Mouse (Mus musculus): ENCODE measurements around the gene Kcns1. TPM values are rescaled to one million over a fixed set of nuclear protein-coding genes. Genes with fewer than 3 reads are reported as not detected.

Gene Kcns1
- polyA plus RNA-seq, 1 experiment from 2014 or later = 0.45 TPM

GRCm38 (mm10) chr2:164136393-164136792 is 34.5 kb downstream of the Kcns1 start:
- ATAC-seq = peak; percentile 43; the same call in 1 of the 2 replicates
- peak overlapping the region; percentile 74; the same call in 1 of the 2 replicates for H3K27ac ChIP-seq (ENCODE audit: low read length)
- 27% methylated on average over 2 of the region's 2 CpGs for WGBS

GRCm38 (mm10) chr2:164135367-164135766 is 35.5 kb downstream of the Kcns1 start:
- Histone ChIP-seq H3K27ac (ENCODE audit: low read length) (peak overlapping the region; percentile 74), H3K36me3 (ENCODE audit: control insufficient read depth, insufficient read depth, low read length) (no peaks in the 10 kb centered on the region), H3K9ac (ENCODE audit: low read depth, low read length) (no peak overlapping the region), H3K9me3 (ENCODE audit: control insufficient read depth, low read length) (no peaks in the 10 kb centered on the region), H3K4me3 (ENCODE audit: low read length) (no peak overlapping the region), H3K4me1 (ENCODE audit: control insufficient read depth, insufficient read depth, low read length) (peaks cover 22% of the 10 kb centered on the region), H3K4me2 (ENCODE audit: low read depth, low read length) (no peak overlapping the region), H3K27me3 (replicated peaks; ENCODE audit: control insufficient read depth, insufficient read depth, low read length) (no peaks in the 10 kb centered on the region)
- 32% methylated on average over 1 of the region's 1 CpGs for WGBS
- peak; percentile 80 for ATAC-seq

More at GRCm38 (mm10) chr2:164136393-164136792, 34.5 kb downstream of the Kcns1 start:
- Histone ChIP-seq H3K9me3 (ENCODE audit: control insufficient read depth, low read length) (no peaks in the 10 kb centered on the region), H3K9ac (ENCODE audit: low read depth, low read length) (no peak overlapping the region), H3K36me3 (ENCODE audit: control insufficient read depth, insufficient read depth, low read length) (no peaks in the 10 kb centered on the region), H3K27me3 (replicated peaks; ENCODE audit: control insufficient read depth, insufficient read depth, low read length) (no peaks in the 10 kb centered on the region), H3K4me2 (ENCODE audit: low read depth, low read length) (no peak overlapping the region), H3K4me1 (ENCODE audit: control insufficient read depth, insufficient read depth, low read length) (peaks cover 22% of the 10 kb centered on the region), H3K4me3 (ENCODE audit: low read length) (no peak overlapping the region)

GRCm38 (mm10) chr2:164134563-164134962 is 36.4 kb downstream of the Kcns1 start:
- Histone ChIP-seq H3K27ac (ENCODE audit: low read length) (no peak overlapping the region), H3K9ac (ENCODE audit: low read depth, low read length) (no peak overlapping the region), H3K4me2 (ENCODE audit: low read depth, low read length) (no peak overlapping the region), H3K27me3 (replicated peaks; ENCODE audit: control insufficient read depth, insufficient read depth, low read length) (no peaks in the 10 kb centered on the region), H3K4me3 (ENCODE audit: low read length) (no peak overlapping the region), H3K9me3 (ENCODE audit: control insufficient read depth, low read length) (no peaks in the 10 kb centered on the region), H3K4me1 (ENCODE audit: control insufficient read depth, insufficient read depth, low read length) (peaks cover 17% of the 10 kb centered on the region), H3K36me3 (ENCODE audit: control insufficient read depth, insufficient read depth, low read length) (no peaks in the 10 kb centered on the region)
- WGBS = 57% methylated on average over 6 of the region's 6 CpGs
- no peak for ATAC-seq

- Histone ChIP-seq H3K4me1 (ENCODE audit: control insufficient read depth, insufficient read depth, low read length) (peaks cover 14% of the 10 kb centered on the region), H3K27me3 (replicated peaks; ENCODE audit: control insufficient read depth, insufficient read depth, low read length) (no peaks in the 10 kb centered on the region), H3K4me3 (ENCODE audit: low read length) (no peak overlapping the region), H3K27ac (ENCODE audit: low read length) (no peak overlapping the region), H3K36me3 (ENCODE audit: control insufficient read depth, insufficient read depth, low read length) (no peaks in the 10 kb centered on the region), H3K4me2 (ENCODE audit: low read depth, low read length) (no peak overlapping the region), H3K9ac (ENCODE audit: low read depth, low read length) (no peak overlapping the region), H3K9me3 (ENCODE audit: control insufficient read depth, low read length) (no peaks in the 10 kb centered on the region)
- no peak for ATAC-seq
- WGBS = 83% methylated on average over 1 of the region's 1 CpGs
These were observed 39.3 kb downstream of the Kcns1 start for GRCm38 (mm10) chr2:164131586-164131985.

- H3K4me1 ChIP-seq (ENCODE audit: control insufficient read depth, insufficient read depth, low read length) = no peaks in the 10 kb centered on the region
- no peak for ATAC-seq
- no peak overlapping the region for H3K9ac ChIP-seq (ENCODE audit: low read depth, low read length)
- no peaks in the 10 kb centered on the region for H3K36me3 ChIP-seq (ENCODE audit: control insufficient read depth, insufficient read depth, low read length)
- H3K4me2 ChIP-seq (ENCODE audit: low read depth, low read length) = no peak overlapping the region
- no peaks in the 10 kb centered on the region for H3K9me3 ChIP-seq (ENCODE audit: control insufficient read depth, low read length)
- 88% methylated on average over 12 of the region's 12 CpGs for WGBS
- H3K4me3 ChIP-seq (ENCODE audit: low read length) = no peak overlapping the region
- no peaks in the 10 kb centered on the region for H3K27me3 ChIP-seq (replicated peaks; ENCODE audit: control insufficient read depth, insufficient read depth, low read length)
- no peak overlapping the region for H3K27ac ChIP-seq (ENCODE audit: low read length)
These were observed 42.1 kb downstream of the Kcns1 start for GRCm38 (mm10) chr2:164128576-164129411.

GRCm38 (mm10) chr2:164127297-164127696 is 43.6 kb downstream of the Kcns1 start:
- no peak overlapping the region for H3K9ac ChIP-seq (ENCODE audit: low read depth, low read length)
- WGBS = 90% methylated on average over 2 of the region's 2 CpGs
- no peaks in the 10 kb centered on the region for H3K4me1 ChIP-seq (ENCODE audit: control insufficient read depth, insufficient read depth, low read length)
- no peak overlapping the region for H3K27ac ChIP-seq (ENCODE audit: low read length)
- H3K4me3 ChIP-seq (ENCODE audit: low read length) = no peak overlapping the region
- H3K9me3 ChIP-seq (ENCODE audit: control insufficient read depth, low read length) = no peaks in the 10 kb centered on the region
- H3K27me3 ChIP-seq (replicated peaks; ENCODE audit: control insufficient read depth, insufficient read depth, low read length) = no peaks in the 10 kb centered on the region
- no peak for ATAC-seq
- H3K36me3 ChIP-seq (ENCODE audit: control insufficient read depth, insufficient read depth, low read length) = no peaks in the 10 kb centered on the region
- H3K4me2 ChIP-seq (ENCODE audit: low read depth, low read length) = no peak overlapping the region

GRCm38 (mm10) chr2:164126533-164126955 is 44.4 kb downstream of the Kcns1 start:
- H3K36me3 ChIP-seq (ENCODE audit: control insufficient read depth, insufficient read depth, low read length) = no peaks in the 10 kb centered on the region
- no peak for ATAC-seq
- H3K27me3 ChIP-seq (replicated peaks; ENCODE audit: control insufficient read depth, insufficient read depth, low read length) = no peaks in the 10 kb centered on the region
- H3K27ac ChIP-seq (ENCODE audit: low read length) = no peak overlapping the region
- H3K4me2 ChIP-seq (ENCODE audit: low read depth, low read length) = no peak overlapping the region
- no peaks in the 10 kb centered on the region for H3K9me3 ChIP-seq (ENCODE audit: control insufficient read depth, low read length)
- H3K4me3 ChIP-seq (ENCODE audit: low read length) = no peak overlapping the region
- H3K9ac ChIP-seq (ENCODE audit: low read depth, low read length) = no peak overlapping the region
- no peaks in the 10 kb centered on the region for H3K4me1 ChIP-seq (ENCODE audit: control insufficient read depth, insufficient read depth, low read length)
- 73% methylated on average over 13 of the region's 13 CpGs for WGBS

GRCm38 (mm10) chr2:164123169-164123766 is 47.6 kb downstream of the Kcns1 start:
- Histone ChIP-seq H3K4me3 (ENCODE audit: low read length) (no peak overlapping the region), H3K36me3 (ENCODE audit: control insufficient read depth, insufficient read depth, low read length) (no peaks in the 10 kb centered on the region), H3K4me1 (ENCODE audit: control insufficient read depth, insufficient read depth, low read length) (no peaks in the 10 kb centered on the region), H3K9ac (ENCODE audit: low read depth, low read length) (no peak overlapping the region), H3K27me3 (replicated peaks; ENCODE audit: control insufficient read depth, insufficient read depth, low read length) (no peaks in the 10 kb centered on the region), H3K4me2 (ENCODE audit: low read depth, low read length) (no peak overlapping the region), H3K27ac (ENCODE audit: low read length) (no peak overlapping the region), H3K9me3 (ENCODE audit: control insufficient read depth, low read length) (no peaks in the 10 kb centered on the region)
- ATAC-seq = no peak
- WGBS = 81% methylated on average over 5 of the region's 5 CpGs

GRCm38 (mm10) chr2:164119503-164119902 is 51.4 kb downstream of the Kcns1 start:
- no peak overlapping the region for H3K4me3 ChIP-seq (ENCODE audit: low read length)
- H3K27me3 ChIP-seq (replicated peaks; ENCODE audit: control insufficient read depth, insufficient read depth, low read length) = no peaks in the 10 kb centered on the region
- H3K4me1 ChIP-seq (ENCODE audit: control insufficient read depth, insufficient read depth, low read length) = no peaks in the 10 kb centered on the region
- no peak overlapping the region for H3K9ac ChIP-seq (ENCODE audit: low read depth, low read length)
- H3K9me3 ChIP-seq (ENCODE audit: control insufficient read depth, low read length) = no peaks in the 10 kb centered on the region
- no peak for ATAC-seq
- H3K4me2 ChIP-seq (ENCODE audit: low read depth, low read length) = no peak overlapping the region
- H3K27ac ChIP-seq (ENCODE audit: low read length) = no peak overlapping the region
- 91% methylated on average over 6 of the region's 6 CpGs for WGBS
- H3K36me3 ChIP-seq (ENCODE audit: control insufficient read depth, insufficient read depth, low read length) = no peaks in the 10 kb centered on the region
